Mouse (Mus musculus) ovary, postnatal 14 days (tissue): ENCODE data around the gene Tufm.
A peak's percentile ranks its signal among the peaks of the same experiment; 100 is the strongest.
"Not testable (repeated sequence)": the region's sequence is repeated elsewhere in the genome, so short reads cannot be mapped to it uniquely, and the experiment has no call there.

Experiments
- DNase-seq: peaks from one replicate; pipeline ENCODE4 v3.0.0; 2022; ENCODE audit warnings: low spot score

Tufm gene

GRCm38 (mm10) chr7:126465246-126466030 lies 21.7 kb upstream of the Tufm start:
- no peak for DNase-seq

GRCm38 (mm10) chr7:126466116-126466515 lies 21.0 kb upstream of the Tufm start:
- no peak for DNase-seq

GRCm38 (mm10) chr7:126466707-126467106 lies 20.5 kb upstream of the Tufm start:
- no peak for DNase-seq

GRCm38 (mm10) chr7:126467271-126467670 lies 19.9 kb upstream of the Tufm start:
- no peak for DNase-seq

- DNase-seq = no peak
These were observed 19.1 kb upstream of the Tufm start for GRCm38 (mm10) chr7:126467834-126468627.

GRCm38 (mm10) chr7:126470077-126470476 lies 17.1 kb upstream of the Tufm start:
- no peak for DNase-seq

GRCm38 (mm10) chr7:126471361-126471760 lies 15.8 kb upstream of the Tufm start:
- no peak for DNase-seq

GRCm38 (mm10) chr7:126471853-126472252 lies 15.3 kb upstream of the Tufm start:
- no peak for DNase-seq

GRCm38 (mm10) chr7:126472306-126472705 lies 14.9 kb upstream of the Tufm start:
- DNase-seq = no peak

GRCm38 (mm10) chr7:126472713-126473112 lies 14.4 kb upstream of the Tufm start:
- DNase-seq = no peak

GRCm38 (mm10) chr7:126473470-126474086 lies 13.6 kb upstream of the Tufm start:
- no peak for DNase-seq

- no peak for DNase-seq
These were observed 12.6 kb upstream of the Tufm start for GRCm38 (mm10) chr7:126474486-126474955.

GRCm38 (mm10) chr7:126474993-126475581 lies 12.1 kb upstream of the Tufm start, which contains the start of gene Sh2b1:
Gene Sh2b1, minus strand, starts transcription at chr7:126475424.
- peak; percentile 79 for DNase-seq

GRCm38 (mm10) chr7:126481699-126482098 lies 5.5 kb upstream of the Tufm start:
- DNase-seq = no peak

- DNase-seq = peak; percentile 57
These were observed 4.7 kb upstream of the Tufm start for GRCm38 (mm10) chr7:126482392-126482871.

- DNase-seq = not testable (repeated sequence)
These were observed 640 bp downstream of the Tufm start for GRCm38 (mm10) chr7:126487617-126488385.

- no peak for DNase-seq
These were observed 3.8 kb downstream of the Tufm start for GRCm38 (mm10) chr7:126491005-126491404.

- DNase-seq = no peak
These were observed 4.8 kb downstream of the Tufm start for GRCm38 (mm10) chr7:126491973-126492372.

GRCm38 (mm10) chr7:126494120-126494519 lies 7.0 kb downstream of the Tufm start:
- no peak for DNase-seq

GRCm38 (mm10) chr7:126496475-126496874 lies 9.3 kb downstream of the Tufm start:
- no peak for DNase-seq

GRCm38 (mm10) chr7:126497966-126498365 lies 10.8 kb downstream of the Tufm start:
- DNase-seq = no peak
